In genomic region chr15:8715666-8716065, GRCm38 (mm10) we compare ENCODE assay signal across 18 mouse cellular contexts. TPM values are rescaled to one million over a fixed set of nuclear protein-coding genes. Genes with fewer than 3 reads are reported as not detected.
DNase-seq lines count a peak whose midpoint lies in the region; ATAC-seq and TF ChIP-seq lines count a peak whose summit lies in the region.
"Had no signal": no experiment of that assay in that cellular context is flagged by ENCODE, and none has a peak within 500 bp of the region (broad histone marks: within the 10 kb centered on the region; RNA-seq: fewer than 3 reads in every experiment).

No protein-coding gene starts in this region.

- ATAC-seq in liver, embryonic 12.5 days: no peak
- no peak for ATAC-seq in hindbrain, embryonic 13.5 days (ENCODE audit: low FRiP score)
- no peak for ATAC-seq in hindbrain, embryonic 16.5 days
- ATAC-seq: activated CD4-positive, CD25-positive, alpha-beta regulatory T cell, adult 4 months had no signal

- no peak overlapping the region for H3K4me3 ChIP-seq in liver, embryonic 12.5 days
- peak overlapping the region; percentile 47; the same call in 1 of the 2 replicates for H3K4me3 ChIP-seq in E14TG2a.4 (replicated peaks; ENCODE audit: low read length)
- H3K4me3 ChIP-seq in hindbrain, embryonic 13.5 days: no peak overlapping the region
- no peak overlapping the region for H3K4me3 ChIP-seq in hindbrain, embryonic 16.5 days (ENCODE audit: low read length)
- H3K4me3 ChIP-seq: heart, embryonic 12.5 days had no signal

- H3K27me3 ChIP-seq in liver, embryonic 12.5 days (replicated peaks): peaks cover 8% of the 10 kb centered on the region
- peaks cover 5% of the 10 kb centered on the region; the same call in 1 of the 2 replicates for H3K27me3 ChIP-seq in E14TG2a.4 (ENCODE audit: insufficient read depth, low read length)
- peaks cover 13% of the 10 kb centered on the region for H3K27me3 ChIP-seq in hindbrain, embryonic 13.5 days
- H3K27me3 ChIP-seq in hindbrain, embryonic 16.5 days (replicated peaks; ENCODE audit: control insufficient read depth, insufficient read depth, low read length): no peaks in the 10 kb centered on the region
- H3K27me3 ChIP-seq: embryonic facial prominence, embryonic 13.5 days; heart, embryonic 12.5 days had no signal

- H3K4me1 ChIP-seq in liver, embryonic 12.5 days: peaks cover 22% of the 10 kb centered on the region
- peaks cover 57% of the 10 kb centered on the region for H3K4me1 ChIP-seq in E14TG2a.4 (replicated peaks; ENCODE audit: low read depth, low read length)
- peaks cover 15% of the 10 kb centered on the region for H3K4me1 ChIP-seq in hindbrain, embryonic 13.5 days (replicated peaks)
- H3K4me1 ChIP-seq in hindbrain, embryonic 16.5 days (ENCODE audit: control insufficient read depth, insufficient read depth, low read depth, low read length): peaks cover 4% of the 10 kb centered on the region

- no peak for TF ChIP-seq CTCF in E14TG2a.4 (conservative IDR thresholded peaks at IDR 0.05; ENCODE audit: low read length)

- H3K36me3 ChIP-seq in liver, embryonic 12.5 days: no peaks in the 10 kb centered on the region
- no peaks in the 10 kb centered on the region for H3K36me3 ChIP-seq in E14TG2a.4 (ENCODE audit: insufficient read depth, low read length)
- no peaks in the 10 kb centered on the region for H3K36me3 ChIP-seq in hindbrain, embryonic 13.5 days
- H3K36me3 ChIP-seq in hindbrain, embryonic 16.5 days (ENCODE audit: control insufficient read depth, insufficient read depth, low read length): no peaks in the 10 kb centered on the region
- H3K36me3 ChIP-seq: embryonic facial prominence, embryonic 13.5 days; forebrain, embryonic 12.5 days; G1E; heart, embryonic 12.5 days had no signal

- no peak overlapping the region for H3K27ac ChIP-seq in liver, embryonic 12.5 days
- no peak overlapping the region for H3K27ac ChIP-seq in hindbrain, embryonic 13.5 days
- no peak overlapping the region for H3K27ac ChIP-seq in hindbrain, embryonic 16.5 days (ENCODE audit: low read depth, low read length)
- H3K27ac ChIP-seq: embryonic facial prominence, embryonic 13.5 days; forebrain, embryonic 12.5 days had no signal

- H3K9ac ChIP-seq in liver, embryonic 12.5 days: no peak overlapping the region
- H3K9ac ChIP-seq in hindbrain, embryonic 13.5 days: no peak overlapping the region
- H3K9ac ChIP-seq in hindbrain, embryonic 16.5 days (ENCODE audit: low read depth, low read length): no peak overlapping the region
- H3K9ac ChIP-seq: embryonic facial prominence, embryonic 13.5 days; forebrain, embryonic 12.5 days had no signal

- DNase-seq in liver: no peak
- DNase-seq in A20 (ENCODE audit: low read depth, low spot score): peak; percentile 51
- DNase-seq in R1 (ENCODE audit: low read depth, low spot score): peak; percentile 82
- DNase-seq: adrenal gland, postnatal 14 days; cerebellum, adult 18-20 months; cerebellum, adult 9-11 months; cerebellum, postnatal 36 days; gastrocnemius, postnatal 14 days; heart, postnatal 36 days had no signal

- no peaks in the 10 kb centered on the region for H3K9me3 ChIP-seq in liver, embryonic 12.5 days (replicated peaks)
- no peaks in the 10 kb centered on the region for H3K9me3 ChIP-seq in E14TG2a.4 (ENCODE audit: low read length)
- no peaks in the 10 kb centered on the region for H3K9me3 ChIP-seq in hindbrain, embryonic 13.5 days
- no peaks in the 10 kb centered on the region for H3K9me3 ChIP-seq in hindbrain, embryonic 16.5 days (ENCODE audit: control insufficient read depth, low read length)
- H3K9me3 ChIP-seq: embryonic facial prominence, embryonic 13.5 days; forebrain, embryonic 12.5 days; G1E; heart, embryonic 12.5 days had no signal

- peak overlapping the region; percentile 47 for H3K4me2 ChIP-seq in liver, embryonic 12.5 days
- H3K4me2 ChIP-seq in hindbrain, embryonic 13.5 days: no peak overlapping the region
- H3K4me2 ChIP-seq in hindbrain, embryonic 16.5 days (ENCODE audit: low read length): no peak overlapping the region

RNA-seq across cellular contexts. Expression of gene Slc1a3, which starts 5.1 kb away (rescaled TPM):
- polyA plus RNA-seq in liver, embryonic 12.5 days (2016; fragmentation: Nextera tagmentation; extraction: Ambion mirVana): 2.4 and 3.0 TPM in 2 replicates
- 161 and 176 TPM in 2 replicates for polyA plus RNA-seq in hindbrain, embryonic 13.5 days (2015; fragmentation: Nextera tagmentation; extraction: Ambion mirVana)
- polyA plus RNA-seq in hindbrain, embryonic 16.5 days (2015; fragmentation: Nextera tagmentation; extraction: Ambion mirVana): 256 and 264 TPM in 2 replicates
- polyA plus RNA-seq: G1E had no signal

Comparison
In these comparisons a context has a peak if more than half of its experiments do, and no peak if none do; other contexts are left out.
1. RNA of gene Slc1a3, which starts 5.1 kb away (polyA plus RNA-seq): 256 to 264 TPM in hindbrain, embryonic 16.5 days and 161 to 176 TPM in hindbrain, embryonic 13.5 days; 2.4 to 3.0 TPM in liver, embryonic 12.5 days; every median in the first group is over 10 times any median in the second.